Mouse (Mus musculus): Measurements from ENCODE around the gene Paqr9. TPM values are rescaled to one million over a fixed set of nuclear protein-coding genes. Genes with fewer than 3 reads are reported as not detected.

Gene Paqr9
- polyA plus RNA-seq, 1 experiment = 0.30 TPM

DNA sequence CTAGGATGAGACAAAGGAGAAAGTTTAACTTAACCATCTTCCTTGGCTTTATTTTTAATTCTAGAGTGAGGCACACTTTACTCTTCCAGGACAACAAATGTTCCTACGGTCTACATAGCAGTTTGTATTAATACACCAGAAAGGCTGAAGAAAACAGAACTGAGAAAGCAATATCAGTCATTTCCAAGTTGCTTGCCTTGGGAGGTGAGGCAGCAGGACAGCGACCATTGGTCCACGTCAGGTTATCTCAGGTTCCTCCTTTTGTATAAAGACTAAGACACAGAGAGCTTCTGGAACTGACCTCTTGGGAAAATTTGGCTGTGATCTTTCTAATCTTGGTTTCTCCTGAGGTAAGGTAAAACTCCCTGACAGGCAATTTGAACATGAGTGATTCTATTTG lies 43.4 kb downstream of the Paqr9 start:
- Histone ChIP-seq H3K4me3 (ENCODE audit: low read depth, low read length) (no peak overlapping the region), H3K9me3 (replicated peaks; ENCODE audit: control insufficient read depth, insufficient read depth, low read length, poor library complexity, severe bottlenecking) (no peaks in the 10 kb centered on the region), H3K4me1 (ENCODE audit: control insufficient read depth, insufficient read depth, low read length) (no peaks in the 10 kb centered on the region), H3K9ac (ENCODE audit: low read depth, poor library complexity, severe bottlenecking) (no peak overlapping the region), H3K27me3 (ENCODE audit: control insufficient read depth, insufficient read depth, low read length, poor library complexity, severe bottlenecking) (no peaks in the 10 kb centered on the region), H3K27ac (ENCODE audit: insufficient read depth, low read length) (no peak overlapping the region), H3K36me3 (ENCODE audit: control insufficient read depth, insufficient read depth, low read length, poor library complexity, severe bottlenecking) (no peaks in the 10 kb centered on the region)
- TF ChIP-seq CTCF (IDR thresholded peaks at IDR 0.05; ENCODE audit: low read depth, low read length) (no peak), POLR2A (IDR thresholded peaks at IDR 0.05; ENCODE audit: insufficient read depth, low read length) (no peak), EP300 (IDR thresholded peaks at IDR 0.05; ENCODE audit: insufficient read depth, low read depth, low read length) (no peak)

DNA sequence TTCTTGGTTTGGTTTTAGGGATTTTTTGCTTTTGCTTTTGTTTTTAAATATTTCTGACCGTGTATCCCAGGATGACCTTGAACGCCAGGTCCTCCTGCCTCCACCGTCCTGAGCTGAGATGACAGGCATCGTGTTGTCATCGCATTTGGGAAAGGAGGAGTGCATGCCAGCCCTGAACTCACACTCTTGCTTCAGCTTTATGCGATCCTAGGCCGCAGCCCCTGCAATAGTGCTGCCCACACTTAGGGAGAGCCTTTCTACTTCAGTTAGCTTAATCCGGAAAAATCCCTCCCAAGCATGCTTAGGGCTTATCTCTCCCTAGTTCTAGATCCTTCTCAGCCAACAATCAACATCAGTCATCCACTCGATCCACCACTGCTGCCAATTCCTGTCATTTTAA lies 43.9 kb downstream of the Paqr9 start:
- Histone ChIP-seq H3K9ac (ENCODE audit: low read depth, poor library complexity, severe bottlenecking) (no peak overlapping the region), H3K9me3 (replicated peaks; ENCODE audit: control insufficient read depth, insufficient read depth, low read length, poor library complexity, severe bottlenecking) (no peaks in the 10 kb centered on the region), H3K27me3 (ENCODE audit: control insufficient read depth, insufficient read depth, low read length, poor library complexity, severe bottlenecking) (no peaks in the 10 kb centered on the region), H3K27ac (ENCODE audit: insufficient read depth, low read length) (no peak overlapping the region), H3K4me1 (ENCODE audit: control insufficient read depth, insufficient read depth, low read length) (no peaks in the 10 kb centered on the region), H3K36me3 (ENCODE audit: control insufficient read depth, insufficient read depth, low read length, poor library complexity, severe bottlenecking) (no peaks in the 10 kb centered on the region), H3K4me3 (ENCODE audit: low read depth, low read length) (no peak overlapping the region)
- TF ChIP-seq CTCF (IDR thresholded peaks at IDR 0.05; ENCODE audit: low read depth, low read length) = no peak
- TF ChIP-seq POLR2A (IDR thresholded peaks at IDR 0.05; ENCODE audit: insufficient read depth, low read length) = no peak
- TF ChIP-seq EP300 (IDR thresholded peaks at IDR 0.05; ENCODE audit: insufficient read depth, low read depth, low read length) = no peak

DNA sequence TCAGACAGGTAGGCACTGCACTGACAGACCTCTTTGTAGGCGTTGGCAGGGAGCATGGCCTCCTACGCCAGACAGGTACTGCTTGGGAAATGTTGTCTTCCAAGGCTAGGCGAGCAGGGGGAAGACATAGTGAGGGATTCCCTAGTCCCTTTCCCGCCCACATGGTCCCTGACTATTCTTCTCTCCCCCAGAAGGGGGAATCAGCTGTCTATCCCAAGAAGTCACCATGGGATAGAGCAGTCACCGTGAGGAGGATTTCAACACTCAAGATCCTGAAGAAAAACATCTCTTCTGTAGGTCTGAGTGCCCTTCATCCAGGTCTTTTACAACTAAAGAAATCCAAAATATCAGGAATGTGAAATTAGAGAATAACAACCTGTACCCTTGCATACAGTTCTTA lies 47.7 kb downstream of the Paqr9 start:
- Histone ChIP-seq H3K9me3 (replicated peaks; ENCODE audit: control insufficient read depth, insufficient read depth, low read length, poor library complexity, severe bottlenecking) (no peaks in the 10 kb centered on the region), H3K4me3 (ENCODE audit: low read depth, low read length) (no peak overlapping the region), H3K4me1 (ENCODE audit: control insufficient read depth, insufficient read depth, low read length) (peaks cover 3% of the 10 kb centered on the region), H3K27me3 (ENCODE audit: control insufficient read depth, insufficient read depth, low read length, poor library complexity, severe bottlenecking) (no peaks in the 10 kb centered on the region), H3K36me3 (ENCODE audit: control insufficient read depth, insufficient read depth, low read length, poor library complexity, severe bottlenecking) (no peaks in the 10 kb centered on the region), H3K27ac (ENCODE audit: insufficient read depth, low read length) (no peak overlapping the region), H3K9ac (ENCODE audit: low read depth, poor library complexity, severe bottlenecking) (no peak overlapping the region)
- TF ChIP-seq POLR2A (IDR thresholded peaks at IDR 0.05; ENCODE audit: insufficient read depth, low read length) (no peak), CTCF (IDR thresholded peaks at IDR 0.05; ENCODE audit: low read depth, low read length) (peak; percentile 20), EP300 (IDR thresholded peaks at IDR 0.05; ENCODE audit: insufficient read depth, low read depth, low read length) (no peak)

DNA sequence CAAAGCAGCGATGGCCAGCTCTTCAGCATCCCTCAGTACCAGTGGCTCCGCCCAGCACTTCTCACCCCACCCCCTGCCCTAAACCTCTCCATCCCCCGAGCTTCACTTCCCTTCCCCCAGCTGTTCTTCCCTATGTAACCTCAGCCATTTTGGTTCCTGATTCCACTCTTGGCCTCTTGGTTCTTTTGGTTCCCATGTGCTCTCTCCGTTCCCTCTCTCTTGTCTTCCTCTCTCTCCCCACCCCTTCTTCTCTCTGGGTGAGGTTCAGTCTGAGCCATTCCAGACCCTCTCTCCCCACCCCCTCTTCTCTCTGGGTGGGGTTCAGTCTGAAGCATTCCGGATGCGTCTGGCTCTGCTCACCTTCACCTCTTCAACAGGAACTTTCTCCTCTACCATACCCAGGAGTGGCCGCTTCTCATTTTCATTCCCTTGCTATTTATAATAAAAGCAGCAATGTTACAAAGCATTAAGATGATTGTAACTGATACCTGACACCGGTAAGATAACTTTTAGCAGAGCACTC lies 52.9 kb downstream of the Paqr9 start:
- peak overlapping the region; percentile 89 for H3K27ac ChIP-seq (ENCODE audit: insufficient read depth, low read length)
- no peaks in the 10 kb centered on the region for H3K27me3 ChIP-seq (ENCODE audit: control insufficient read depth, insufficient read depth, low read length, poor library complexity, severe bottlenecking)
- H3K9me3 ChIP-seq (replicated peaks; ENCODE audit: control insufficient read depth, insufficient read depth, low read length, poor library complexity, severe bottlenecking) = no peaks in the 10 kb centered on the region
- H3K9ac ChIP-seq (ENCODE audit: low read depth, poor library complexity, severe bottlenecking) = no peak overlapping the region
- TF ChIP-seq CTCF (IDR thresholded peaks at IDR 0.05; ENCODE audit: low read depth, low read length) (no peak), EP300 (IDR thresholded peaks at IDR 0.05; ENCODE audit: insufficient read depth, low read depth, low read length) (peak; percentile 57; the same call in 1 of the 2 replicates)
- no peak overlapping the region for H3K4me3 ChIP-seq (ENCODE audit: low read depth, low read length)
- H3K36me3 ChIP-seq (ENCODE audit: control insufficient read depth, insufficient read depth, low read length, poor library complexity, severe bottlenecking) = no peaks in the 10 kb centered on the region
- H3K4me1 ChIP-seq (ENCODE audit: control insufficient read depth, insufficient read depth, low read length) = peaks cover 5% of the 10 kb centered on the region

DNA sequence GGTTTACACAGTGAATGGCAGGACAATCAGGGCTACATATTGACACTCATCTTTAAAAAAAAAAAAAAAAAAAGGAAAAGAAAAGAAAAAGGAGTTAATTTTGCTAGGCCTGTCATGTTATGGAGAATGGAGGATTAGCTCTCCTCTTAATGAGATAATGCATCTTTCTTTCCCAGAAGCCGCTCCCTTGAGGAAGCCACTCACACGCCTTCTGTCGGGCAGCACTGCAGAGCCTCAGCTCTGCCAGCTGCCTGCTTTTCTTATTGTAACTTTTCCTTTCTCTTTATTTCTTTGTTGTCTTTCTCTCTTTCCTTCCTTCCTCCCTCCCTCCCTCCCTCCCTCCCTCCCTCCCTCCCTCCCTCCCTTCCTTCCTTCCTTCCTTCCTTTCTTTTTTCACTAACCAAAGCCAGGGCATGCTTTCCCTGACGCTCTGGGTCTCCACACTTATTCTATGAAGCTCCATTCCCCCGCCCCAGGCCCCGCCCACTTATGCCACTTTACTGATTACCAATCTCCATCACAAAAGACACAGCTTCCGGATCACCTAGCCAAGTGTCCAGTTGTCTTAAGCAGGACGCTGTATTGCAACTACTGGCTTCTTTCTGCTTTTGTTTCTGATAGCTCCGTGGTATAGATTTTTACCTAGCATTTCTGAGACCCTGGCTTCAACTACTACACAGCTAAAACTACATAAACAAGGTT lies 54.1 kb downstream of the Paqr9 start:
- H3K36me3 ChIP-seq (ENCODE audit: control insufficient read depth, insufficient read depth, low read length, poor library complexity, severe bottlenecking) = no peaks in the 10 kb centered on the region
- TF ChIP-seq POLR2A (IDR thresholded peaks at IDR 0.05; ENCODE audit: insufficient read depth, low read length) (no peak), EP300 (IDR thresholded peaks at IDR 0.05; ENCODE audit: insufficient read depth, low read depth, low read length) (no peak), CTCF (IDR thresholded peaks at IDR 0.05; ENCODE audit: low read depth, low read length) (no peak)

DNA sequence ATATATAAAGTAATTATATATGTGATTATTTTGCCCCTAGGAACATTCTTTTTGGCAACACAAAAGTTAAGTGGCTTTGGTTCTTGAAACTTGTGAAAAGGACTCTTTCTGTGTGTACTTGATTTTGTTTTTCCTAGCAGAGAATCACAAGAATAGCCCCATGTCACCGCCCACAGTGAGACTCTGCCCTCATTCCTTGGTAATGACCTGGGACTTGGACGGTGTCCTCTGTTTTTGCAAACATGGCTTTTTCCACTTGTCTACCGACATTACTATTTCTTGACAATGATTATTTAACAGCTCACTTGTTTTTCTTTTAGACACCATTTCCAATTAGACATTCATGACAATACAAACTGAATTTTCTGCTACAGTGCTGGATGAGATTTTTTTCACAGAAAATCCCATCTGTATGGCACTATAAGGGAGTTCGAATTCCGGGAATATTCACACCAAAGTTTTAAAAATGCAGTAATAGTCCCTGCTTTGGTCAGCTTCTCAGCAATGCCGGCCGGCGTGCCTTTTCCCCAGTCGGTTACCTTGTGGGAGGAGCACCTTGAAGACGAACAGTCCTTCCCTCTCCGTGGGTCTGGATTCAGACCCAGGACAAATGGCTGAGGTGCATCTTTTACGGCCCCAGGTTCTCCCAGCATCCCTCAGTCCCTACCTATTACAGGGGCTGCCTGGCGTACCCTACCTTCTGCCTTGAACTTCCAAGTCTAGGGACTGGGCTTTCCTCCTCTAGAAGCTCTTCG lies 55.6 kb downstream of the Paqr9 start:
- Histone ChIP-seq H3K27ac (ENCODE audit: insufficient read depth, low read length) (no peak overlapping the region), H3K27me3 (ENCODE audit: control insufficient read depth, insufficient read depth, low read length, poor library complexity, severe bottlenecking) (no peaks in the 10 kb centered on the region), H3K9me3 (replicated peaks; ENCODE audit: control insufficient read depth, insufficient read depth, low read length, poor library complexity, severe bottlenecking) (no peaks in the 10 kb centered on the region), H3K4me1 (ENCODE audit: control insufficient read depth, insufficient read depth, low read length) (peaks cover 5% of the 10 kb centered on the region), H3K9ac (ENCODE audit: low read depth, poor library complexity, severe bottlenecking) (no peak overlapping the region), H3K4me3 (ENCODE audit: low read depth, low read length) (no peak overlapping the region), H3K36me3 (ENCODE audit: control insufficient read depth, insufficient read depth, low read length, poor library complexity, severe bottlenecking) (no peaks in the 10 kb centered on the region)
- TF ChIP-seq POLR2A (IDR thresholded peaks at IDR 0.05; ENCODE audit: insufficient read depth, low read length) = no peak
- TF ChIP-seq EP300 (IDR thresholded peaks at IDR 0.05; ENCODE audit: insufficient read depth, low read depth, low read length) = no peak
- TF ChIP-seq CTCF (IDR thresholded peaks at IDR 0.05; ENCODE audit: low read depth, low read length) = no peak

More for the DNA sequence above, 54.1 kb downstream of the Paqr9 start:
- Histone ChIP-seq H3K9me3 (replicated peaks; ENCODE audit: control insufficient read depth, insufficient read depth, low read length, poor library complexity, severe bottlenecking) (no peaks in the 10 kb centered on the region), H3K27ac (ENCODE audit: insufficient read depth, low read length) (peak overlapping the region; percentile 89), H3K27me3 (ENCODE audit: control insufficient read depth, insufficient read depth, low read length, poor library complexity, severe bottlenecking) (no peaks in the 10 kb centered on the region), H3K4me1 (ENCODE audit: control insufficient read depth, insufficient read depth, low read length) (peaks cover 5% of the 10 kb centered on the region), H3K4me3 (ENCODE audit: low read depth, low read length) (no peak overlapping the region), H3K9ac (ENCODE audit: low read depth, poor library complexity, severe bottlenecking) (peak overlapping the region; percentile 13; the same call in 1 of the 2 replicates)
